Mouse (Mus musculus): ENCODE measurements around the gene Prdm1.

DNA sequence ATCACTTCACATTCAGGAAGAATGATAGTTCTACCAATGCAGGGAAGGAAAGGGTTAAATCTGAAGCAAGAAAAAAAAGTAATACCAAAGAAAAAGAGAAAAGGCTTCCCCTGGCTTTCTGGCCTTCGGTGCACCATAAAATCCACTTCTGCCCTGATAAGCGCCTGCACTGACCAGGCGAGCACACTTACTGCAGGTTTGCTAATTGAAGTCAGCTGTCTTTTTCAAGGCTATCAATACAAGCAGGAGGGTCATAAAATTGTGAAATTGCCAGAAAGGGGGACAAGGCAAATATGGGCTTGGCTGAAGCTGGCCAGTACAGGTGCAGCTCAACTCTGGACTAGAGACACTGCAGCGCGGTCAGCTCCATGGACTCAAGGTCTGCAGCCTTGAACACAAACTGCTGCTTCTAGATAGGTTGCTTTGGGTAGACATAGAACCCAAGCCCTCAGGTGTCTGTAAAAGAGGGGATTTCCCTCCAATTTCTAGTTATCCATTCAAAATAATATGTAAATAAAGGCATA is 37.3 kb downstream of the Prdm1 start:
- no peak for TF ChIP-seq CTCF (IDR thresholded peaks at IDR 0.05; ENCODE audit: low read depth, low read length)
- TF ChIP-seq GATA1 (IDR thresholded peaks at IDR 0.05; ENCODE audit: borderline replicate concordance, low read length) = no peak
- TF ChIP-seq POLR2AphosphoS5 (IDR thresholded peaks at IDR 0.05; ENCODE audit: insufficient replicate concordance, low read depth, low read length) = no peak
